Mouse (Mus musculus) naive thymus-derived CD4-positive, alpha-beta T cell, adult 5 months (primary cell): ENCODE results near the gene Rcc1. TPM values are rescaled to one million over a fixed set of nuclear protein-coding genes. Genes with fewer than 3 reads are reported as not detected.

ENCODE experiments used
- polyA plus RNA-seq: library from polyadenylated mRNA; unstranded; fragments of 100-300 nt; shearing (Covaris generic); gene quantifications from one replicate; pipeline ENCODE4 v1.2.1, GENCODE M21; 2017

The Rcc1 gene
- polyA plus RNA-seq = 23.4 TPM

DNA sequence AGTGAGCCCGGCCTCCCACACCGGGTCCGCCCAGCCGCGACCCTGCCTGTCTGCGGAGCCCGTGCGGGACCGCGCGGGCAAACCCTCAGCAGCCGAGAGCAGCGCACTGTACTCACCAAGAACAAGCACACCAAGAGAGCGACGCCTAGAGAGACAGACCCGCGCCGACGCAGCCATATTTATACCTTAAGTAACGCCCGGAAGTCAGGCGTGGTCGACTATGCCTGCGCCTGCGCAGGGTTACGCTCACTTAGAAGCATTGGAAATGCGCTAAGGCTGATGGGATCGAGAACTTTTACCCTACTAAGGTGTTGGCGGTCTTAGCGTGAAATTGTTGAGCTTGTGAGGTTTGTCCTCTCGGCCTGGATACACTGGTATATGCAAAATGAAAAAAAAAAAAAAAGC, at the start of gene Rcc1:
Rcc1 (minus strand) TSS at position 125 of the 405 bp plus-strand sequence.

DNA sequence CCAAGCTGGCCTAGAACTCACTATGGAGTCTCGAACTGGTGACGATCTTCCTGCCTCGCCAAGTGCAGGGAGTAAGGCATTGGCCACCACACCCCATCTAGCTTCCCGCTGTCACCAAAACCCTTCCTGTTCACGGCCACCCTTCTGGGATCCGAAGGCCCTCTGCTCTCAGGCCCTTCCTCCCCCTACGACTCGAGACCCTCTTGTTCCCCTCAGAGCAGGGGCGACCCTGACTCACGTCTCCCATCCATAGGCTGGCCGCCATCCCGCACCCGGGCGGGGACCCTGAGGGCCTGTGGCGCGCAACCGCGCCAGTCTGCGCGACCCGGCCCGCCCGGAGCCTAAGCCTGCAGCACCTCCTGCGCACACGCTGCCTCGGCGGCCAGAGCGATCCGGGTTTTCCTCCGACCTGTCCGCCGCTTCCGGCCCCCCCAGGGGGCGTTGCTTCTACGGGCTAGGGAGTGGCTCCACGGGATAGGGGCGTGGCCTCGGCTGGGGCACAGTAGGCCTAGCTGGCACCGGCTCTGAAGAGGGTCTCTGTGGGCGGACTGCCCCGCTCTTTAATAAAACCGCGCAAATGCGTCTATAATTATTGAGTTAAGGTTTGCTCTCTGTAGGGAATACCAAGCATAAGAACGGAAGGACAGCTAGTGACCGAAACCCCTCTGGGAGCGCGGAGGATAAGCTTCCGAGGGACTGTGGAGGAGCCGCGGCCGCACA, 24.1 kb downstream of the Rcc1 start, which contains the start of gene Trnau1ap:
Trnau1ap (minus strand) TSS at position 424 of the 720 bp plus-strand sequence.

DNA sequence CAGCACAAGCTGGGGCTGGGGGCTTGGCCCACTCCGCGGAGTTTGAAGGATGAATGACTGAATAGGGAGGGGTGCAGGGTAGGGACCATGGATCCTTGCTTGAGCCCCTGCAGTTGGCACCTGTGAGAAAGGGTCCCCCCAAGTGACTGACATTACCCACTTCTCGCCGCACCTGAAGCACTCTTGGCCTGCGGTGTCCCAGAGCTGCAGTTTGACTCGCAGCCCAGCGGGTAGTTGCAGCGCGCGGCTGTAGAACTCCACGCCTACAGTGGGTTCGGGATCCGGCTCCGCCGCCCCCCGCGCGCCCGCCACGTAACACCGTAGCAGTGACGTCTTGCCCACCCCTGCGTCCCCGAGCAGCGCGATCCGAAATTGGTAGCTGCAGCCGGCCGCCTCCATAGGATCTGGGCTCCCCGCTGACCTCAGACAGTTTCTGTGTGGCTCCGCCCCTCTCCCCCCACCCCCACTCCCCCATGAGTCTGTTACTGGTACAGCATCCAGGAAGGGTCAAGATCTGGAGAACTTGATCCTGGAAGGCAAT, 50.4 kb downstream of the Rcc1 start, which contains the start of gene Rab42:
Rab42 (minus strand) TSS at position 447 of the 541 bp plus-strand sequence.

Other genes with a start within 250 kb of the Rcc1 start
- not detected for gene Oprd1, start 209.1 kb downstream of the Rcc1 start, polyA plus RNA-seq
- gene Ythdf2, start 141.3 kb downstream of the Rcc1 start, polyA plus RNA-seq = 94.5 TPM
- gene Gmeb1, start 92.0 kb downstream of the Rcc1 start, polyA plus RNA-seq = 4.5 TPM
- gene Taf12, start 79.2 kb downstream of the Rcc1 start, polyA plus RNA-seq = 45.0 TPM
- gene Rab42, start 50.2 kb downstream of the Rcc1 start, polyA plus RNA-seq = not detected
- gene Trnau1ap, start 24.1 kb downstream of the Rcc1 start, polyA plus RNA-seq = 52.3 TPM
- 3.0 TPM for gene Phactr4, start 68.9 kb upstream of the Rcc1 start, polyA plus RNA-seq
- 14.0 TPM for gene Med18, start 110.3 kb upstream of the Rcc1 start, polyA plus RNA-seq
- gene Sesn2, start 156.9 kb upstream of the Rcc1 start, polyA plus RNA-seq = 18.6 TPM
- gene Atpif1, start 180.1 kb upstream of the Rcc1 start, polyA plus RNA-seq = 75.0 TPM
- 233 TPM for gene Dnajc8, start 181.9 kb upstream of the Rcc1 start, polyA plus RNA-seq
- gene Ptafr, start 210.5 kb upstream of the Rcc1 start, polyA plus RNA-seq = not detected